Mouse (Mus musculus) splenic B cell, adult 2 months (primary cell): ENCODE results near the gene Dlx3.

Experiments used
- DNase-seq: peaks from one replicate; pipeline ENCODE4 v3.0.0-alpha.2; 2011; ENCODE audit warnings: low read depth, low spot score
- H3K27me3 ChIP-seq: 2 replicates; pipeline ENCODE4 v1.6.1; 2012; ENCODE audit warnings: mild to moderate bottlenecking, low read length, moderate library complexity, mixed read lengths; ENCODE audit not compliant: control insufficient read depth, poor library complexity, insufficient read depth, severe bottlenecking
- H3K36me3 ChIP-seq: 2 replicates; pipeline ENCODE4 v1.6.1; 2012; ENCODE audit warnings: mild to moderate bottlenecking, low read length, moderate library complexity, mixed read lengths; ENCODE audit not compliant: control insufficient read depth, poor library complexity, insufficient read depth, severe bottlenecking

The Dlx3 gene

DNA sequence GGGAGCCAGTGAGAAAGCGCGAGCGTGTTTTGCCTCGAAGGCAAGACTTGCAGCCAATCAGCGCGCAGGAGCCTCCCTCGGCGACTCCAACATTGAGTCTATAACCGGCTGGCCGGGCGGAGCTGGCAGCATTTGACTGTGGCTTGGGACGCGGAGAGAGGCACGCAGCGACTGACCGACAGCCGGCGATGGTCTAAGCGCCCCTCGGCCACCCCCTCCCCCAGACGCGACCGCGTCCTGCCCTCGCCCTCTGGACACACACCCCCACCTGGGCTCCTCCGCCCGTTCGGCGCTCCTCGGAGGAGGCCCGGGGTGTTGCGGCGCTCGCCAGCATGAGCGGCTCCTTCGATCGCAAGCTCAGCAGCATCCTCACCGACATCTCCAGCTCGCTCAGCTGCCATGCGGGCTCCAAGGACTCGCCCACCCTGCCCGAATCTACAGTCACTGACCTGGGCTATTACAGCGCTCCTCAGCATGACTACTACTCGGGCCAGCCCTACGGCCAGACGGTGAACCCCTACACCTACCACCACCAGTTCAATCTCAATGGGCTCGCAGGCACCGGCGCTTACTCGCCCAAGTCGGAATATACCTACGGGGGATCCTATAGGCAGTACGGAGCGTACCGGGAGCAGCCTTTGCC, at the start of gene Dlx3:
Gene Dlx3, plus strand, starts transcription at position 130 of the 643 bp plus-strand sequence.
- no peak for DNase-seq
- Histone ChIP-seq H3K36me3 (no peaks in the 10 kb centered on the region), H3K27me3 (no peaks in the 10 kb centered on the region; the same call in 1 of the 2 replicates)

DNA sequence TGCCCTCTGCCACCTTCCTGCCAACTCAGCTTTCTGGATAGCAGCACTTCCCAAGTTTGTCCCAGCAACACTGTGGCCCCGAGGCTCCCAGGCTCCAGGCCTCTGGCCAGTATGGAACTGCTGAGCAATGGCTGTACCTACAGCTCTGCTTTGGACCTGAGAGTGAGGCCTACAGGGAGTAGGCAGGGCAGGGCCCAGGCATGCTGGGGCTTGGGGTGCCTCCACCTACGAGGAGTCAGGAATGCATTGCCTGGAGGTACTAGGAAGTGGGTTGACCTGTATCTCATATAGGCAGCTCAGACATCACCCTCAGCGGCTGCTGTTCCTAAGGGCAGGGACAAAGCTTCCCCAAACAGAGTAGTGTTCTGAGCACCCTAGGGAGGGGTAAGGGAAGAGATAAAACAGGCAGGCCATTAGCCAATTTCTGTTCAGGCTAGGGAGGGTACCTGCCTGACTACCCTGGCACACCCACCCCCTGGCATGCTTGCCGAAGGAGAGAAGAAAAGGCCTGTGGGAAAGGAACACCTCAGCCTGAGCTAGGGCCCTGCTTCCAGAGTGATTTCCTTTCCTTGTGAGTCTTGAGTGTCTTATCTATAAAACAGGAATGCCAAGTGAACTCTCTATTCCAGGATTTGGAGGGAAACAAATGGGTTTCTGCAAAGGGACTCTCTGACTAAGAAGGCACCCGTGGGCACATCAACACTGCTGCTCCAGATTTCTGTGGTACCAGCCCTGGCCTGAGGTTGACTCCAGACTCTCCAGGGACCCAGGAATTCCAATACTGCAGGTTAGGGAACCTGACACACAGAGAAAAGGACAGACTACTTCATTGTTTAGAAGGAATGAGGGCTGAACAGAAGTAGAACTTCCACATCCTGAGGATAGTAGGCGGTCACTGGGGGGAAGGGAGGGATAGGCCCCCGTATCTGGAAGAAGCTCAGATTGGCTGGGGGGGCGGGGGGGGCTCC, 49.5 kb upstream of the Dlx3 start:
- DNase-seq: no peak
- no peaks in the 10 kb centered on the region for H3K27me3 ChIP-seq
- H3K36me3 ChIP-seq: no peaks in the 10 kb centered on the region

- DNase-seq: no peak
- no peaks in the 10 kb centered on the region for H3K27me3 ChIP-seq
- H3K36me3 ChIP-seq: no peaks in the 10 kb centered on the region
These were observed 48.7 kb upstream of the Dlx3 start for GRCm38 (mm10) chr11:95071266-95071665.

DNA sequence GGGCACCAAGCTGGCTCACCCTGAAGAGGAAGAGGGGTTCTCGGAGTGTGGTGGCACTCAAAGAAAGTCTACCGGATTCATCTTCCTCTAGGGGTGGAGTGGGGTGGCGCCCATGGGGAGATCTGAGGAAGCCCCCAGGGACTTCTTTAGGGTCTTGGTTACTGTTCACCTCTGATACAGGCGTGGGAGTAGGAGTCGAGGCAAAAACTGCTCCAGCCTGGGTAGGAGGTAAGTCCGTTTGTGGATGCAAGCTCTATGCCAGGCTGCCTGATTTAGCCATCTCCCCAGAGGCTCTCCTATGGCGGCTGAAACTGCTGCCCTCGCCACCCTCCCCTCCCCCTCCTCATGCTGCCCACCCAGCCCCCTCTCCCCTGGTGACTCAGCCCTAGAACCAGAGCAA, 47.8 kb upstream of the Dlx3 start:
- Histone ChIP-seq H3K27me3 (no peaks in the 10 kb centered on the region), H3K36me3 (no peaks in the 10 kb centered on the region)
- no peak for DNase-seq

GRCm38 (mm10) chr11:95072804-95073203, 47.1 kb upstream of the Dlx3 start:
- no peak for DNase-seq
- no peaks in the 10 kb centered on the region for H3K36me3 ChIP-seq
- no peaks in the 10 kb centered on the region for H3K27me3 ChIP-seq

GRCm38 (mm10) chr11:95073835-95074234, 46.1 kb upstream of the Dlx3 start:
- no peaks in the 10 kb centered on the region for H3K36me3 ChIP-seq
- DNase-seq: no peak

DNA sequence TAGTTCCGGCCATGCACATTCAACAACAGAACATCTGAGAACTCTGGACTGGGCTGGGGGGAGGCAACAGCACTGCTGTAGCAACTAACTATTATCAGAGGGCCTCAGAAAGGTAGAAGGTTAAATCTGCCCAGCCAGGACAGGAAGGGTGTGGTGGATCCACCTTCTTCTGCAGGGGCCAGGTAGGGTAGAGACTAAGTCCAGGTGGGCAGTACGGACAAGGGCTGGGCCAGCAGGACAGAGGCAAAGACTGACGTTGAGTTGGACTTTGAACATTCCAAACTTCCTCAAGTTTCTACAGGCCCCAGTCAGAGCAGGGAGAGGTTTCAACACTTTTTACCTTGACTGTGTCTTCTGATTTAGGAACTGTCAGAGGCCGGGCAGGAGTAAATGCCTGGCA, 45.2 kb upstream of the Dlx3 start:
- Histone ChIP-seq H3K36me3 (no peaks in the 10 kb centered on the region), H3K27me3 (no peaks in the 10 kb centered on the region)
- DNase-seq: no peak

More at GRCm38 (mm10) chr11:95073835-95074234, 46.1 kb upstream of the Dlx3 start:
- H3K27me3 ChIP-seq: no peaks in the 10 kb centered on the region

- DNase-seq: no peak
- Histone ChIP-seq H3K36me3 (no peaks in the 10 kb centered on the region), H3K27me3 (no peaks in the 10 kb centered on the region)
These were observed 44.5 kb upstream of the Dlx3 start for GRCm38 (mm10) chr11:95075197-95076040.

- Histone ChIP-seq H3K36me3 (no peaks in the 10 kb centered on the region), H3K27me3 (no peaks in the 10 kb centered on the region)
- peak; percentile 72 for DNase-seq
These were observed 43.8 kb upstream of the Dlx3 start for GRCm38 (mm10) chr11:95076041-95076535.

DNA sequence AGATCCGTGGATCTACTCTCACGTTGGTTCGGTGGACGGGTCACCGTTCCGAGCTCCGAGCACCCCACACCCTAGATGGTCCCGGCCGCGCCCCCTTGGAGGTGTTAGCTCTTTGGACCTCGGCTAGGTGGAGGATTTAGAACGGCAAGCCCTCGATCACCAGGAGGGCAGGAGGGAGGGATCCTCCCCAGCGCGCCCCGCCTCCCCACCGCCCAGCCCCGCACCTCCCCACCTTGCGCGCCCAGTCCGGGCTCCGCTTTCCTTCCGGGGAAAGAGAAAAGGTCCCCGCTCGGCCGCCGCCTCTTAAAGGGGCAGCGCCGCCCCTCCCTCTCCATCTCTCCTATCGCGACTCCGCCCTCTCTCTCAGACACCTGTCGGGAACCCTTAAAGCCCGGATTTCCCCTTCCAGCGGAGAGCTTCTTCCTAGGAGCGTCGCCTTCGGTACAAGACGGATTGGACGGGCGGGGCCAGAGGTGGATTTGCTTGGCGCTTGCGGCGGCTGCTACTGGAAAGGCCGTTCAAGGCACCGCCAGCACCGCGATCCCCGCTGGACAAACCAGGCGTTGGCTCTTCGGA, 43.3 kb upstream of the Dlx3 start, which contains the start of gene Itga3:
Gene Itga3, minus strand, starts transcription at position 266 of the 576 bp plus-strand sequence.
- DNase-seq: peak; percentile 45
- no peaks in the 10 kb centered on the region for H3K27me3 ChIP-seq

DNA sequence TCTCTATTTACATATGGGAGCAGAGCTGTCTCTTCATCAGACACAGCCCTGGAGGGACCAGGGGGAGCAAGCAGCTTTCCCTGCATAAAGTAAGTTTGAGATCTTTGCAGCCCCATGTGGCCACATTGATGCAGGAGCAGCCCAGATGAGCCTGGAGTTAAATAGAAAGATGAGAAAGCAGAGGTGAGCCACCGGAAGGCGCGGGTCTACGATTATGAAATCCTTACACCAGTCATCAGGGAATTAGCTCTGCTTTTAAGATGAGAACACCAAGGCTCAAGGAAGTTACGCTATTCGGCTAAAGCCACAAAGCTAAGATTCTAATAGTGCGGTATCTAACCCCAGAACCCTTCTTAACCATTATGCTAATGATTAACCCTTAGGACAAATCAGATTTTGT, 42.0 kb upstream of the Dlx3 start:
- H3K27me3 ChIP-seq: no peaks in the 10 kb centered on the region
- no peak for DNase-seq
- no peaks in the 10 kb centered on the region for H3K36me3 ChIP-seq

More for the DNA sequence above, 43.3 kb upstream of the Dlx3 start, which contains the start of gene Itga3:
- no peaks in the 10 kb centered on the region for H3K36me3 ChIP-seq

DNA sequence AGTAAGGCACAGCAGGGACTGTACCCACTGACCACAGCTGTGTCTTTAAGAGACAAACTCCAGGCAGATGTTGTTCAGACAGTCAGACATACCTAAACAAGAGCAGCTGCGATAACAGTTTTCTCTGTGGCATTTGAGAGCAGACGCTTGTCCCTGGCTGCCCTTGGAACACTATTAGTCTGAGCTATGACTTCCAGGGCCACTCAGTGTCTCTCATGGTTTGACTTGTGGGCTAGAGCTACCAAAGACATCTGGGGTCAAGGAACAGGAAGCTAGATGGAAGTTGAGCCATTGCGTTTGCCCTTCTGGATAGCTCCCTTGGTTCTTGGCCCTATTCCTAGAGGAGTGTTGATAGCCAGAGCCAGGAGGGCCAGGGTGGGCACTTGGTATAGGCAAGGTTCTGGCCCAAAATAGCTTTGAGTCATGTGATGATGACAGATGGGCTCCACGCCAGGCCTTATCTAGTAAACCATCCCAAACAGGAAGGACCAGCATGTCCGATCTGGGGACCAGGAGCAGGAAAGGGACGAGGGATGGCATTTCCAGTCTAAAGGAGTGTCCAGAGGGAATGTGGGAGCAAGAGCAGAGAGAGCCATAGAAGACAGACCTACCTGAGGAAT, 40.6 kb upstream of the Dlx3 start:
- no peaks in the 10 kb centered on the region for H3K36me3 ChIP-seq
- no peaks in the 10 kb centered on the region for H3K27me3 ChIP-seq
- DNase-seq: no peak

DNA sequence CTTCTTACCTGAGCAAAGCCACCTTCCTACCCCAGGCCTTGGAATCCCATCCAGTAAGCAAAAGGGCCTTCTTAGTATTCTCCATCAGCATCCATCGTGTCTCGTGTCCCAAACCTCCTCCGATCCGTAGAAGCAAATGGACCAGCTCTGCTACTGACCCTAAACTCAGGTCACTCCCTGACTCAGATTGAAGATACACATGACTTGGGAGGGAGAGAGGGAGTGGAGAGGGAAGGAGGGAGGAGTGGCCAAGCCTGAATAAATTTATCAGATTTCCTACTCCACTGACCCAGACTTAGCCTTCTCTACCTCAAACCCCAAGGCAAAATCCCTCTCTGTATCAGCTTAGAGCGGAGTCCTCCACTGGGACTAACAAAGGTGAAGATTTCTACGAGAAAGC, 39.1 kb upstream of the Dlx3 start:
- H3K36me3 ChIP-seq: no peaks in the 10 kb centered on the region
- no peak for DNase-seq
- H3K27me3 ChIP-seq: no peaks in the 10 kb centered on the region

DNA sequence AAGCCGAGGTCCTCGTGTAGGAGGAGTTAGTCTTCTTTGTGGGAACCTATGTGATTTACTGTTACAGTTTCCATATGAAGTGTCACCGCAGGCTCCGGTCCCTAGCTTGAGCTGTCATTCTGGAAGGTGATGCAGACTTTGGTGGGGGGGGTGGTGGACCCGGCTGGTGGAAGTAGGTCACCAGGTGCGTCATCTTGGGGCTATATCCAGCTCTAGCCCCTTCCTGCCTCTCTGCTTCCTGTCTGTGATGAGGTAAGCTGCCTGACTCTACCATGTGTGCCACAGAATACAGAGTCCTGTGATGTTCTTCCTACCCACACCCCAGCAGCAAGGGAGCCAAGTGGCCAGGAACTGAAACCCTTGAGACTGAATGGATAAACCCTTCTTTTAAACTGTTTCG, 37.0 kb upstream of the Dlx3 start:
- Histone ChIP-seq H3K36me3 (no peaks in the 10 kb centered on the region), H3K27me3 (no peaks in the 10 kb centered on the region)
- DNase-seq: peak; percentile 17
